Mouse (Mus musculus) testis, adult 10 weeks (tissue): ENCODE measurements around the gene Tfap2a. TPM values are rescaled to one million over a fixed set of nuclear protein-coding genes. Genes with fewer than 3 reads are reported as not detected.

ENCODE experiments used
- polyA plus RNA-seq: library from polyadenylated mRNA; stranded (reverse); fragments of 350-450 nt; fragmentation: Illumina TruSeq; extraction: RNeasy Lipid Tissue Mini Kit (QIAGEN cat#74804); gene quantifications from one replicate; pipeline ENCODE4 v1.2.3, GENCODE M21; 2014; ENCODE audit warnings: low read depth, low replicate concordance

Gene Tfap2a
- polyA plus RNA-seq = 0.31 TPM

DNA sequence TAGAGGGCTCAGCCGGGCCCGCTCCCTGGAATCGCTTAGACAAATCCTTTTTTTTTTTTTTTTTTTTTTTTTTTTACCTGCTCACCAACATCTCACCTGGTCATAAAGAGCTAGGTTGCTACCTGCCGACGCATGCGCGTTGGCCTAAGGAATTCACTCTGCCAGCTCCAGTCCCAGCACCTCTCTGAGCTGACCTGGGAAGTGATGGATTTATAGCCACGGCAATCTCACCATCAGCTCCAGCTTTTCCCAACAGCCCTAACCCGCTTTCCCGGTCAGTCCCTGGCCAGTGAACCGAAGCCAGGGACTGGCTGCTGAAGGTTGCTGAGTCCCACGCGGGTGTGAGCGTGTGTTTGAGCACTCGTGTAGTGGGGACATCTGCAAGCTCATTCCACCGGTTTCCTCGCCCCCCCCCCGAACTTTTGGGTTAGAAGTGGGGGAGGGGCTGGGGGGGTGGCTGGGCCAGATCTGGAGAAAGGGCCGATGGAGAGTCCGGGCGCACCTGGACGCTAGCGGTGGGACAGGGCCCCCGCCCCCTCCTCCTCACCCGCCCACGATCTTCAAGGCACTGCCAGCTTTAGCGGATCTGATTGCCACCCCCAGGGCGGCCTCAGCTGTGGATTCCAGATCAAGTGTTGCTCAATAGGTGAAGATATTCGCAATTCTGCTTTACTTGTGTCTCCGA is at the start of gene Tfap2a:
TSS of gene Tfap2a (minus strand) at position 181 of the 685 bp plus-strand sequence.

Other genes starting within 250 kb of the Tfap2a start
- 0.71 TPM for gene Gcnt2, start 121.4 kb upstream of the Tfap2a start, polyA plus RNA-seq